In genomic region chr14:117716305-117716704, GRCm38 (mm10) we compare ENCODE assay signal across 17 mouse cellular contexts.
DNase-seq lines count a peak whose midpoint lies in the region; ATAC-seq lines count a peak whose summit lies in the region.
"Had no signal": no experiment of that assay in that cellular context is flagged by ENCODE, and none has a peak within 500 bp of the region (broad histone marks: within the 10 kb centered on the region; RNA-seq: fewer than 3 reads in every experiment).

No protein-coding gene starts in this region.

- ATAC-seq in common myeloid progenitor, adult 5-6 weeks (replicated peaks; ENCODE audit: low read depth, poor library complexity, severe bottlenecking) = peak; percentile 72
- ATAC-seq in granulocyte monocyte progenitor cell, adult 5-6 weeks (replicated peaks; ENCODE audit: poor library complexity, severe bottlenecking) = peak; percentile 81
- ATAC-seq in megakaryocyte progenitor cell, adult 5-6 weeks (replicated peaks; ENCODE audit: poor library complexity) = peak; percentile 87
- ATAC-seq: forebrain, embryonic 13.5 days; forebrain, embryonic 15.5 days; forebrain, postnatal 0 days had no signal

- no peak for DNase-seq in lung, postnatal 10 days
- no peak for DNase-seq in cerebellum, postnatal 14 days
- DNase-seq in kidney, adult 9 months = no peak
- DNase-seq: adrenal gland, adult 2 months; adrenal gland, postnatal 10 days; adrenal gland, postnatal 36 days; cerebellum, adult 11-12 months; cerebellum, adult 2 months; cerebellum, adult 9-10 months; cerebellum, postnatal 10 days; cerebellum, postnatal 36 days; forebrain, postnatal 0 days had no signal
